Mouse (Mus musculus) forebrain, embryonic 14.5 days (tissue): ENCODE data around the gene Adamts20. TPM values are rescaled to one million over a fixed set of nuclear protein-coding genes. Genes with fewer than 3 reads are reported as not detected.
"Not testable (repeated sequence)": the region's sequence is repeated elsewhere in the genome, so short reads cannot be mapped to it uniquely, and the experiment has no call there.

Source experiments
- ATAC-seq: fragments of 200-750 bp; cut with Nextera tagmentation; 2 replicates; pipeline ENCODE4 v1.8.0; 2017; ENCODE audit warnings: mild to moderate bottlenecking, moderate library complexity
- DNase-seq: peaks from one replicate; pipeline ENCODE4 v3.0.0-alpha.2; 2015; ENCODE audit warnings: low spot score
- H3K27ac ChIP-seq: fragments of 300-500 bp; sonication (generic); 2 replicates; pipeline ENCODE4 v1.5.1; 2014; ENCODE audit warnings: low read depth, mild to moderate bottlenecking, control low read depth, low read length, moderate library complexity
- H3K27me3 ChIP-seq: fragments of 300-500 bp; sonication (generic); replicated peaks from 2 replicates; pipeline ENCODE4 v1.6.1; 2014; ENCODE audit warnings: low read length, control low read depth, mixed read lengths; ENCODE audit not compliant: control insufficient read depth, insufficient read depth
- H3K36me3 ChIP-seq: fragments of 300-500 bp; sonication (generic); 2 replicates; pipeline ENCODE4 v1.6.1; 2014; ENCODE audit warnings: low read length, control low read depth; ENCODE audit not compliant: control insufficient read depth, insufficient read depth
- H3K4me1 ChIP-seq: fragments of 300-500 bp; sonication (generic); 2 replicates; pipeline ENCODE4 v1.6.1; 2014; ENCODE audit warnings: antibody characterized with exemption, low read length, control low read depth; ENCODE audit not compliant: control insufficient read depth, insufficient read depth
- H3K4me2 ChIP-seq: fragments of 300-500 bp; sonication (generic); 2 replicates; pipeline ENCODE4 v1.6.1; 2014; ENCODE audit warnings: mild to moderate bottlenecking, control low read depth, low read length
- H3K4me3 ChIP-seq: fragments of 300-500 bp; sonication (generic); 2 replicates; pipeline ENCODE4 v1.5.1; 2014; ENCODE audit warnings: low read depth, low read length, control low read depth
- H3K9ac ChIP-seq: fragments of 300-500 bp; sonication (generic); 2 replicates; pipeline ENCODE4 v1.6.1; 2014; ENCODE audit warnings: mild to moderate bottlenecking, low read length, control low read depth, moderate library complexity
- H3K9me3 ChIP-seq: fragments of 300-500 bp; sonication (generic); replicated peaks from 2 replicates; pipeline ENCODE4 v1.6.1; 2016; ENCODE audit warnings: low read length, control low read depth, mixed read lengths; ENCODE audit not compliant: control insufficient read depth
- WGBS: fragments of 180-500 bp; shearing (Covaris S2); extraction: QIAGEN DNeasy Blood & Tissue Kit; methylation state at CpG from one replicate; pipeline ENCODE4 v1.1.7; 2014; 5-methylcytosine and 5-hydroxymethylcytosine counted together
- polyA plus RNA-seq: library from polyadenylated mRNA; unstranded; fragments of >200 nt; fragmentation: Nextera tagmentation; extraction: Ambion mirVana; gene quantifications from 2 replicates; pipeline ENCODE4 v1.2.1, GENCODE M21; 2014

Gene Adamts20
- polyA plus RNA-seq, 1 experiment from 2014 or later = 2.5 TPM

- no peak overlapping the region for H3K4me3 ChIP-seq
- no peak for ATAC-seq
- peak; percentile 42 for DNase-seq
- H3K27me3 ChIP-seq = 0 out of 2 replicates have a peak, but pooled peaks cover 3% of the 10 kb centered on the region
- H3K4me2 ChIP-seq = no peak overlapping the region
- H3K9me3 ChIP-seq = no peaks in the 10 kb centered on the region
- no peak overlapping the region for H3K9ac ChIP-seq
- H3K27ac ChIP-seq = no peak overlapping the region
- H3K36me3 ChIP-seq = no peaks in the 10 kb centered on the region
- H3K4me1 ChIP-seq = peaks cover 18% of the 10 kb centered on the region
- WGBS = 13% methylated on average over 2 of the region's 2 CpGs
Observed at GRCm38 (mm10) chr15:94406364-94406763, 58.9 kb downstream of the Adamts20 start.

- Histone ChIP-seq H3K9ac (peak overlapping the region; percentile 74), H3K36me3 (no peaks in the 10 kb centered on the region), H3K9me3 (no peaks in the 10 kb centered on the region), H3K4me2 (peak overlapping the region; percentile 98), H3K27ac (no peak overlapping the region), H3K4me1 (peaks cover 8% of the 10 kb centered on the region), H3K27me3 (0 out of 2 replicates have a peak, but pooled peaks cover 3% of the 10 kb centered on the region), H3K4me3 (peak overlapping the region; percentile 55)
- WGBS = under 1% methylated on average over 59 of the region's 65 CpGs
- ATAC-seq (peak; percentile 96), DNase-seq (peak; percentile 89)
Observed at GRCm38 (mm10) chr15:94404071-94404545, 61.1 kb downstream of the Adamts20 start.

GRCm38 (mm10) chr15:94403461-94404070 lies 61.7 kb downstream of the Adamts20 start:
- Histone ChIP-seq H3K4me2 (peak overlapping the region; percentile 98), H3K27ac (no peak overlapping the region), H3K36me3 (no peaks in the 10 kb centered on the region), H3K9ac (peak overlapping the region; percentile 74), H3K9me3 (no peaks in the 10 kb centered on the region), H3K27me3 (0 out of 2 replicates have a peak, but pooled peaks cover 3% of the 10 kb centered on the region), H3K4me3 (peak overlapping the region; percentile 55), H3K4me1 (peaks cover 8% of the 10 kb centered on the region)
- DNase-seq (peak; percentile 30), ATAC-seq (peak; percentile 48; the same call in 1 of the 2 replicates)
- under 1% methylated on average over 34 of the region's 34 CpGs for WGBS

- H3K4me1 ChIP-seq = peaks cover 8% of the 10 kb centered on the region
- H3K9me3 ChIP-seq = no peaks in the 10 kb centered on the region
- DNase-seq (peak; percentile 23), ATAC-seq (peak; percentile 4; the same call in 1 of the 2 replicates)
- H3K9ac ChIP-seq = peak overlapping the region; percentile 74
- 8% methylated on average over 15 of the region's 15 CpGs for WGBS
- no peak overlapping the region for H3K27ac ChIP-seq
- no peaks in the 10 kb centered on the region for H3K36me3 ChIP-seq
- peak overlapping the region; percentile 98 for H3K4me2 ChIP-seq
- H3K4me3 ChIP-seq = peak overlapping the region; percentile 55
- 0 out of 2 replicates have a peak, but pooled peaks cover 3% of the 10 kb centered on the region for H3K27me3 ChIP-seq
Observed at GRCm38 (mm10) chr15:94403018-94403417, 62.2 kb downstream of the Adamts20 start.

GRCm38 (mm10) chr15:94392737-94393136 lies 72.5 kb downstream of the Adamts20 start:
- ATAC-seq = peak; percentile 60; the same call in 1 of the 2 replicates
- DNase-seq = peak; percentile 53
- no peak overlapping the region for H3K9ac ChIP-seq

GRCm38 (mm10) chr15:94390127-94390526 lies 75.1 kb downstream of the Adamts20 start:
- not testable (repeated sequence) for H3K4me2 ChIP-seq, H3K9ac ChIP-seq, H3K36me3 ChIP-seq, ATAC-seq, H3K4me1 ChIP-seq, H3K27ac ChIP-seq, DNase-seq, H3K27me3 ChIP-seq, H3K4me3 ChIP-seq, H3K9me3 ChIP-seq
- WGBS = 68% methylated on average over 2 of the region's 2 CpGs

More at GRCm38 (mm10) chr15:94392737-94393136, 72.5 kb downstream of the Adamts20 start:
- no peaks in the 10 kb centered on the region for H3K36me3 ChIP-seq
- H3K9me3 ChIP-seq = no peaks in the 10 kb centered on the region
- no peak overlapping the region for H3K27ac ChIP-seq
- H3K4me2 ChIP-seq = no peak overlapping the region
- no peaks in the 10 kb centered on the region for H3K27me3 ChIP-seq
- 10% methylated on average over 7 of the region's 7 CpGs for WGBS
- no peak overlapping the region for H3K4me3 ChIP-seq
- H3K4me1 ChIP-seq = no peaks in the 10 kb centered on the region

- H3K4me3 ChIP-seq = no peak overlapping the region
- WGBS = 96% methylated on average over 7 of the region's 9 CpGs
Observed at GRCm38 (mm10) chr15:94379425-94379824, 85.8 kb downstream of the Adamts20 start.

GRCm38 (mm10) chr15:94372548-94372947 lies 92.7 kb downstream of the Adamts20 start:
- Histone ChIP-seq H3K4me1 (no peaks in the 10 kb centered on the region), H3K36me3 (no peaks in the 10 kb centered on the region), H3K4me3 (no peak overlapping the region), H3K27me3 (no peaks in the 10 kb centered on the region), H3K9ac (no peak overlapping the region), H3K27ac (no peak overlapping the region), H3K4me2 (no peak overlapping the region), H3K9me3 (no peaks in the 10 kb centered on the region)
- WGBS = 85% methylated on average over 7 of the region's 7 CpGs
- ATAC-seq (no peak), DNase-seq (peak; percentile 38)

More at GRCm38 (mm10) chr15:94379425-94379824, 85.8 kb downstream of the Adamts20 start:
- ATAC-seq (no peak), DNase-seq (no peak)
- Histone ChIP-seq H3K4me2 (no peak overlapping the region), H3K36me3 (no peaks in the 10 kb centered on the region), H3K27ac (no peak overlapping the region), H3K9ac (no peak overlapping the region), H3K4me1 (no peaks in the 10 kb centered on the region), H3K27me3 (no peaks in the 10 kb centered on the region), H3K9me3 (no peaks in the 10 kb centered on the region)

- WGBS = 91% methylated on average over 18 of the region's 18 CpGs
- no peak for DNase-seq
- H3K27ac ChIP-seq = no peak overlapping the region
- H3K4me1 ChIP-seq = no peaks in the 10 kb centered on the region
- H3K4me2 ChIP-seq = no peak overlapping the region
- no peak overlapping the region for H3K9ac ChIP-seq
- H3K36me3 ChIP-seq = no peaks in the 10 kb centered on the region
- H3K27me3 ChIP-seq = no peaks in the 10 kb centered on the region
- H3K4me3 ChIP-seq = no peak overlapping the region
- ATAC-seq = no peak
- no peaks in the 10 kb centered on the region for H3K9me3 ChIP-seq
Observed at GRCm38 (mm10) chr15:94349052-94349451, 116.2 kb downstream of the Adamts20 start.
